Mouse (Mus musculus) hindbrain, embryonic 16.5 days (tissue): ENCODE data around the gene Cks1b. TPM values are rescaled to one million over a fixed set of nuclear protein-coding genes. Genes with fewer than 3 reads are reported as not detected.

Source experiments
- ATAC-seq: fragments of 200-750 bp; cut with Nextera tagmentation; 2 replicates; pipeline ENCODE4 v1.8.0; 2017; ENCODE audit warnings: moderate TSS enrichment, moderate library complexity
- H3K27ac ChIP-seq: fragments of 300-500 bp; sonication (generic); 2 replicates; pipeline ENCODE4 v1.5.1; 2014; ENCODE audit warnings: low read depth, mild to moderate bottlenecking, control low read depth, low read length, moderate library complexity
- H3K27me3 ChIP-seq: fragments of 300-500 bp; sonication (generic); replicated peaks from 2 replicates; pipeline ENCODE4 v1.6.1; 2014; ENCODE audit warnings: low read length; ENCODE audit not compliant: control insufficient read depth, insufficient read depth
- H3K36me3 ChIP-seq: fragments of 300-500 bp; sonication (generic); 2 replicates; pipeline ENCODE4 v1.6.1; 2014; ENCODE audit warnings: mild to moderate bottlenecking, low read length, moderate library complexity, mixed read lengths; ENCODE audit not compliant: control insufficient read depth, insufficient read depth
- H3K4me1 ChIP-seq: fragments of 300-500 bp; sonication (generic); 2 replicates; pipeline ENCODE4 v1.6.1; 2014; ENCODE audit warnings: low read depth, low read length; ENCODE audit not compliant: control insufficient read depth, insufficient read depth
- H3K4me2 ChIP-seq: fragments of 300-500 bp; sonication (generic); 2 replicates; pipeline ENCODE4 v1.6.1; 2014; ENCODE audit warnings: mild to moderate bottlenecking, low read length, control low read depth, moderate library complexity
- H3K4me3 ChIP-seq: fragments of 300-500 bp; sonication (generic); 2 replicates; pipeline ENCODE4 v1.5.1; 2014; ENCODE audit warnings: mild to moderate bottlenecking, low read length, control low read depth, moderate library complexity
- H3K9ac ChIP-seq: fragments of 300-500 bp; sonication (generic); 2 replicates; pipeline ENCODE4 v1.6.1; 2014; ENCODE audit warnings: low read depth, mild to moderate bottlenecking, control low read depth, low read length, moderate library complexity
- H3K9me3 ChIP-seq: fragments of 300-500 bp; sonication (generic); 2 replicates; pipeline ENCODE4 v1.6.1; 2014; ENCODE audit warnings: mild to moderate bottlenecking, low read length, moderate library complexity; ENCODE audit not compliant: control insufficient read depth
- WGBS: fragments of 180-500 bp; shearing (Covaris S2); extraction: QIAGEN DNeasy Blood & Tissue Kit; methylation state at CpG from one replicate; pipeline ENCODE4 v1.1.7; 2014; 5-methylcytosine and 5-hydroxymethylcytosine counted together
- polyA plus RNA-seq: library from polyadenylated mRNA; unstranded; fragments of >200 nt; fragmentation: Nextera tagmentation; extraction: Ambion mirVana; gene quantifications from 2 replicates; pipeline ENCODE4 v1.2.1, GENCODE M21; 2015

Cks1b gene
- polyA plus RNA-seq, 1 experiment from 2014 or later = 87.9 TPM

- Histone ChIP-seq H3K9me3 (no peaks in the 10 kb centered on the region), H3K36me3 (no peaks in the 10 kb centered on the region), H3K27me3 (no peaks in the 10 kb centered on the region), H3K27ac (no peak overlapping the region), H3K4me1 (peaks cover 2% of the 10 kb centered on the region; the same call in 1 of the 2 replicates), H3K4me2 (no peak overlapping the region), H3K4me3 (no peak overlapping the region), H3K9ac (no peak overlapping the region)
- WGBS = 30% methylated on average over 7 of the region's 7 CpGs
- peak; percentile 67 for ATAC-seq
These were observed 31.4 kb upstream of the Cks1b start for GRCm38 (mm10) chr3:89449541-89449940.

GRCm38 (mm10) chr3:89448720-89449537 lies 30.7 kb upstream of the Cks1b start:
- 67% methylated on average over 13 of the region's 13 CpGs for WGBS
- peak; percentile 32; the same call in 1 of the 2 replicates for ATAC-seq
- no peak overlapping the region for H3K9ac ChIP-seq

DNA sequence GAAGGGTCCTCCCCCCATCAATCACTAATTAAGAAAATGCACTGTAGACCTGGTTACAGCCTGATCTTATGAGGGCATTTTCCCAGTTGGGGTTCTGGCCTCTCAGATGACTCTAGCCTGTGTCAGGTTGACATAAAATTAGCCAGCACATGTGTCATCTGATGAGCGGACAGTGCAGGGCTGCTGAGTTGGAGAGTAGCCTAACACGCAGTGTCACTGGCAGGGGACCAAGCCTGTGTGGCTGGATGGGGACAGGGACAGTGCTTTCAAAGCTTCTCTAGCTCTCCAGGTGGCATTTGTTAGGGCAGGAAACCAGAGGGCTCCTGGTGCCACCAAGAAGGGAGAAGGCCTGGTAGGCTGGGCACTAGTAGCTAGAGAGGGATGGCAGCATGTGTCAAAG lies 22.5 kb upstream of the Cks1b start:
- WGBS = 82% methylated on average over 2 of the region's 2 CpGs
- Histone ChIP-seq H3K4me2 (no peak overlapping the region), H3K27me3 (no peaks in the 10 kb centered on the region), H3K36me3 (no peaks in the 10 kb centered on the region), H3K4me3 (no peak overlapping the region), H3K4me1 (no peaks in the 10 kb centered on the region; the same call in 1 of the 2 replicates), H3K9me3 (no peaks in the 10 kb centered on the region), H3K27ac (no peak overlapping the region), H3K9ac (no peak overlapping the region)
- no peak for ATAC-seq

More at GRCm38 (mm10) chr3:89448720-89449537, 30.7 kb upstream of the Cks1b start:
- no peaks in the 10 kb centered on the region for H3K9me3 ChIP-seq
- H3K4me3 ChIP-seq = no peak overlapping the region
- H3K36me3 ChIP-seq = no peaks in the 10 kb centered on the region
- H3K4me1 ChIP-seq = peaks cover 2% of the 10 kb centered on the region; the same call in 1 of the 2 replicates
- no peaks in the 10 kb centered on the region for H3K27me3 ChIP-seq
- H3K4me2 ChIP-seq = no peak overlapping the region
- H3K27ac ChIP-seq = no peak overlapping the region

DNA sequence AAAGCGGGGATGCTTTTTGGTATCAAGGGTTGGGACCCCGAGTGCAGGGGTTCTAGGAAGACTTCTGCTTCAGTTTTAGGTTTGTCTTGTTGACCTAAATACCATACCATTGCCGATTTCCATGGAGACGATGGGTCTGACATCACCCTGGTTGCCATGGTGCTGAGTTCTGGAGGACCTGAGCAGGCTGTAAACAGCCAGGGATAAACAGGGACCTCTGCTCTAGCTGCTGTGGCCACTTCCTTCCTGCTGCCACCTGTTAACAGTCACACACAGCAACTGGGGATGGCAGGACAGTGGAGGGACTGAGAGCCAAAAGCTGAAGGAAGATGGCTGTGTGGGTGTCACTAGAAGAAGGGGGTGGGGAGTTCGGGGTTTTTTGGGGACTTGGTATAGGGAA lies 19.1 kb upstream of the Cks1b start:
- peak overlapping the region; percentile 39 for H3K4me3 ChIP-seq
- no peaks in the 10 kb centered on the region; the same call in 1 of the 2 replicates for H3K4me1 ChIP-seq
- 25% methylated on average over 5 of the region's 5 CpGs for WGBS
- H3K4me2 ChIP-seq = peak overlapping the region; percentile 50
- H3K9me3 ChIP-seq = no peaks in the 10 kb centered on the region
- H3K36me3 ChIP-seq = peaks cover 12% of the 10 kb centered on the region
- no peaks in the 10 kb centered on the region for H3K27me3 ChIP-seq
- no peak overlapping the region for H3K27ac ChIP-seq
- ATAC-seq = no peak
- no peak overlapping the region for H3K9ac ChIP-seq

GRCm38 (mm10) chr3:89436176-89437113 lies 18.3 kb upstream of the Cks1b start, which contains the start of gene Pbxip1:
Pbxip1 (plus strand) TSS chr3:89436706.
- Histone ChIP-seq H3K9ac (peak within 1 kb of the TSS; percentile 39), H3K4me1 (peaks cover 7% of the 10 kb centered on the region), H3K9me3 (no peaks in the 10 kb centered on the region), H3K27me3 (no peaks in the 10 kb centered on the region), H3K27ac (no peak within 1 kb of the TSS), H3K4me3 (peak within 1 kb of the TSS; percentile 39), H3K36me3 (peaks cover 12% of the 10 kb centered on the region), H3K4me2 (peak within 1 kb of the TSS; percentile 50)
- 4% methylated on average over 16 of the region's 16 CpGs for WGBS
- peak; percentile 58 for ATAC-seq

GRCm38 (mm10) chr3:89435041-89435440 lies 16.9 kb upstream of the Cks1b start:
- Histone ChIP-seq H3K4me2 (no peak overlapping the region), H3K4me1 (peaks cover 14% of the 10 kb centered on the region), H3K27ac (no peak overlapping the region), H3K9ac (no peak overlapping the region), H3K36me3 (peaks cover 12% of the 10 kb centered on the region), H3K27me3 (no peaks in the 10 kb centered on the region), H3K9me3 (no peaks in the 10 kb centered on the region), H3K4me3 (no peak overlapping the region)
- WGBS = 72% methylated on average over 7 of the region's 7 CpGs
- ATAC-seq = no peak

DNA sequence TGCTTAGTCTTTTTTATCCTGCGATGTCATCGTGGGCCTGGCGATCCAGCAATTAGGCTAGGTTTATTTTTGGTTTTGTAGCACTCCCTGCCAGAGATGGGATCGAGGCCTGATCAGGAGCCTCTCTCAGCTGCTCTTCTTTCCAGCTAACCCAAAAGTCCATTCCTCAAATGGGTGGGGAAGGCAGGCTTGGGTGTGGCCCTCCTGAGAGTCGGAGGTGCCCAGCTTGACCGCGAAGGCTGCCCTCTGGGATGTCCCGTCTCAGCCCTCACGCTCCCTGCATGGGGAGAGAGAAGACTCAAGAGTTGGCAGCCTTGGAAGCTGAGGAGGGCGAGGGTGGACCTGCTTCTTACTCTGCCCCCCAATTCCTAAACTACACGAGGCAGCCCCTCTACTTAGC lies 16.3 kb upstream of the Cks1b start:
- H3K4me3 ChIP-seq = no peak overlapping the region
- WGBS = 81% methylated on average over 11 of the region's 11 CpGs
- ATAC-seq = no peak
- peaks cover 12% of the 10 kb centered on the region for H3K36me3 ChIP-seq
- no peak overlapping the region for H3K9ac ChIP-seq
- H3K27me3 ChIP-seq = no peaks in the 10 kb centered on the region
- no peaks in the 10 kb centered on the region for H3K9me3 ChIP-seq
- H3K4me2 ChIP-seq = no peak overlapping the region
- H3K27ac ChIP-seq = no peak overlapping the region
- H3K4me1 ChIP-seq = peaks cover 14% of the 10 kb centered on the region

DNA sequence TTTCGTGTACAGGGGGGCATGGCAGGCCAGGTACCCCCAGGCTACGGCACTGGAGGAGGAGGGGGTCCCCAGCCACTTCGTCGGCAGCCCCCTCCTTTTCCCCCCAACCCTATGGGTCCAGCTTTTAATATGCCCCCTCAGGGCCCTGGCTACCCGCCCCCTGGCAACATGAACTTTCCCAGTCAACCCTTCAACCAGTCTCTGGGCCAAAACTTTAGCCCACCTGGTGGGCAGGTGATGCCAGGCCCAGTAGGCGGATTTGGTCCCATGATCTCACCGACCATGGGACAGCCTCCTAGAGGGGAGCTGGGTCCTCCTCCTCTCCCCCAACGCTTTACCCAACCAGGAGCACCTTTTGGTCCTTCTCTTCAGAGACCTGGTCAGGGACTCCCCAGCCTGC lies 14.4 kb upstream of the Cks1b start:
- no peak for ATAC-seq
- H3K36me3 ChIP-seq = peaks cover 12% of the 10 kb centered on the region
- H3K27ac ChIP-seq = no peak overlapping the region
- no peak overlapping the region for H3K4me3 ChIP-seq
- no peak overlapping the region for H3K9ac ChIP-seq
- no peaks in the 10 kb centered on the region for H3K9me3 ChIP-seq
- no peaks in the 10 kb centered on the region for H3K27me3 ChIP-seq
- 94% methylated on average over 8 of the region's 8 CpGs for WGBS
- no peak overlapping the region for H3K4me2 ChIP-seq
- peaks cover 14% of the 10 kb centered on the region for H3K4me1 ChIP-seq
